Mouse (Mus musculus): ENCODE measurements around the gene Sox18.

- TF ChIP-seq POLR2A (IDR thresholded peaks at IDR 0.05; ENCODE audit: insufficient read depth, low read depth, low read length) (no peak), CTCF (IDR thresholded peaks at IDR 0.05) (no peak)
These were observed 12.4 kb downstream of the Sox18 start for GRCm38 (mm10) chr2:181658930-181659555.
